Mouse (Mus musculus): ENCODE measurements at regions not wholly inside any gene's neighbourhood (a gene's known extent, or its start where the extent isn't known, plus 50 kb on each side); places are given as distances from the start of the nearest gene placed in this dataset.

DNA sequence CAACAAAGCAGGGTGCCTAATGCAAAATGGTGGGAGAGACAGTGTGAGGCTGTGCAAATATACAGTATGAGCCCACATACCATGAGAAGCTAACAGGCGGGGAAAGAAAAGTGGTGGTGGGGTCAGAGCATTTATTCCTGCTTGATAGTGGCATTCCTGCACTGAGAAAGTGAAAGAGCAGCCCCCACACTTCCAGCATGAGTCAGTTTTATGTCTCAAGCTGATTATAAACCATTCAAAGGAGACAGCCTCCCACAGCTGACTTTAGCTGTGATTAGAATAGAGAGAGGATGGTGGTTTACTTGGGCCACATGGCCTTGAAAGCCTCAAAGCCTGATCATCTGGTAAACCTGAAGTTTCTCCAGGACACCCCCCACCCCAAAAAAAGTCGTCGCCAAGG lies 64.4 kb downstream of the Gm43517 start:
- DNase-seq (ENCODE audit: low spot score in 2 of 2): no peak

DNA sequence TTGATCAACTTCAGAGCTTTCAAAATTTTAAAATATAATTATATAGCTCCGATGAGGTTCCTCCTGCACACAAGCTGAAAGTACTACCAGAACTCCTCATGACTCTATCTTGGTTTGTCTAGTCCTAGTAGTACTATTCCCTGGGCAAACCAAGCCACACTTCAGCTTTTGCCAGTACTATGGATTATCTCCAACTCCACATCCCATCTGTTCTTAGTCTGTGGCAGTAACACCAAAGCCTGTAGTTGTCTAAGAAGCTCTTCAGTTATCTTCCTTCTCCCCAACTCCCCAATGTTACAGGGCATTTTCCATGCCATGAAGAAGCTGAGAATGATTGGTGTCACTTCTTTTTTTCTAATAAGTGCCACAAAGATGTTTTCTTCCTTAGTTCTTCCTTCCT lies 83.1 kb downstream of the Gm43517 start:
- DNase-seq (ENCODE audit: low spot score in 2 of 2): no peak

DNA sequence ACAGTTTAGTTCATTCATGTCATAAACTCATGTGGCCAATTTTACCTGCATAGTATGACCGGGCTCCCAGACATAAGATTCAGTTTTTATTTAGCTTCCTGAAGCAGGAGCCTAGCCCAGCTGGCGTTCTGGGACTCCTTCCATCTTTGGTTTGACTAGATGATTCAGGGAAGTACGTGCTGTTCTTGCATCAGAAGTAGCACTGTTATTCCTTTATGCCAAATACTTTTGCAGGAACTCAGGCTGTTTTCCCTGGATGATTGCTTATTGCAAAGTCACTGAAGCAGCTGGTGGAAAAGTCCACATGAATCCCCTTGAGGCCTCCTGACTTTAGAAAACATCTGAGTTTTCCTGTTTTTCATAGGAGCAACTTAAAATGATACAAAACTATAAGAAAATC lies 88.4 kb downstream of the Gm43517 start:
- peak in 1 of 2 experiments; percentile 12 for DNase-seq (ENCODE audit: low spot score in 2 of 2)

DNA sequence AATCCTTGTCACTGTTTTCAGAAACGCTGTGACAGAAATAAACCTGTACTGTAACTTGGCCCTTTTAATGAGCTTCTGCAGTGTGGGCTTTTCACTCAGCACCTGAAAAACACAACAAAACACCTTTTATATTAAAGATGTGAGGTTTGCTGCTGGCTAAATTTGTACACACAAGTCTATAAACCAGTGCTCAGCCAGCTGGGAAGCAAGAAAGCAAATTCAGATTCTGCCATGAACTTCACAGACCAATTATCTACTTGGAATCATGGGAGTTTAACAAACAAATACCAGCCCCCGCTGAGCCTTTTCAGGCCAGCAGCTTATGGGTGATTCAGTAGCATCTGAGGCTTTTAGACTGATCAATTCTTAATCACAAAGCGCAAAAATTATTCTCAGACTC lies 95.7 kb downstream of the Gm43517 start:
- DNase-seq (ENCODE audit: low spot score in 2 of 2): no peak

DNA sequence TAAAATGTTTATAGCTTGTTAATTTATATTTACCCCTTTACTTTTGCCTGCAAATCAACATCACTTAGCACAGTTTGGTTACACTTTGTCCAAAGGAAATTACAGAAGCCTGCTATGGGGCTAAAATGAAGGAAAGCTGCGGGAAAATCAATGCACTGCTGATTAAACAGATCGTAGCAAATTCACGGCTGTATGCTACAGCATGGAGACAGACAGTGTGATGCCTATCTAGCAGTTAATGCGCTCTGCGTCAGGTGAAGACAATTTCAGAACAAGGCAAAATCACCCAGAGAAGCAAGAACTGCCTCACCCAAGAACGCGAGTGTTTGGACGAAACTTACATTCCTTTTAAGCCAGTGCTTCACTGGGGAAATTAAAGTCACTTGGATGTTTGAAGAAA lies 96.2 kb downstream of the Gm43517 start:
- DNase-seq (ENCODE audit: low spot score in 2 of 2): no peak

DNA sequence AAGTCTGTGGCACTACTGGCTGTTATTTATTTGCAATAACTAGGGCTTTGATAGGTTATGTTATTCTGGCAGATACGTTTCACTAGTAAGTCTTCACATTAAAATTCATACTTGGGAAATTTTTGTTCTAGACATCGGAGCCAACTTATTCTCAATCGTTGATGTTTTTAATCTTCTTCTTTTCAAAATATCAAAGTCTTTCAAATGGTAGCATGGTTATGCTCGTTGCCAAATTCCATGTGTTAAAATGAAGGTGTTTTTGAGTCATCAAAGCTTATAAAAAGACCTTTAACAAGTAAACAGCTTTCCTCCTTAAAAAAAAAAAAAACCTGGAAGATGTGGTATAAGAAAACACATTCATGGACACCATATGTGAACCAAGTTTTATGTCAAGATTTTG lies 97.4 kb downstream of the Gm43517 start:
- no peak for DNase-seq (ENCODE audit: low spot score in 2 of 2)

DNA sequence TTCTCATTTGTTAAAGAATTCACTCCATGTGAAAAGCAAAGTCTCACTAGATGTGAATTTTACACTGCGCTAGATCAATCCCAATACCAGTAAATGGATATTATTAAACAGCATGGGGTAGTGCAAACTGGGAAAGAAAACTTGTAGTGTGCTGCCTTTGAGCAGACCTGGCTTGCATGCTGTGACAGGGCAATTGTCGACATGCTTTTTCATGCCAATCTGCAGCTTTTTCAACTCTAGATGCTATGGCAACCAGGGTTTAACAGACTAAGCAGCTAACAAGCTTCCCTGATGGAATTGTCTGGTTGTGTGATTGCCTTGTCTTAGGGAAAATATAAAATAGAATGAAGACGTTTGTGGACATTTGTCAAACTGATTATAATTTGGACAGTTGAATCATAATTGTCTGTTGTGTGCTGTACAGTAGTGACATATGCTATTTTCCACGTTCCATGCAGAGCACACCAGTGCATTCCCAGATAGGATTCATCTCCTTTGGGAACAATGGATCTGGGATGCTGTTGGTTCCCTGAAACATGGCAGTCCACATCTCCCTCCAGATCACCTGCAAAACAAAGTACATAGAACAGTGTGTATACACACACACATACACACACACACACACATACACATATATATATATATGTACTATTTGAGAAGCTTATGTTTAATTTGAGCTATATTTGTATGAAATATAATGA lies 99.2 kb downstream of the Gm43517 start:
- DNase-seq (ENCODE audit: low spot score in 2 of 2): no peak

DNA sequence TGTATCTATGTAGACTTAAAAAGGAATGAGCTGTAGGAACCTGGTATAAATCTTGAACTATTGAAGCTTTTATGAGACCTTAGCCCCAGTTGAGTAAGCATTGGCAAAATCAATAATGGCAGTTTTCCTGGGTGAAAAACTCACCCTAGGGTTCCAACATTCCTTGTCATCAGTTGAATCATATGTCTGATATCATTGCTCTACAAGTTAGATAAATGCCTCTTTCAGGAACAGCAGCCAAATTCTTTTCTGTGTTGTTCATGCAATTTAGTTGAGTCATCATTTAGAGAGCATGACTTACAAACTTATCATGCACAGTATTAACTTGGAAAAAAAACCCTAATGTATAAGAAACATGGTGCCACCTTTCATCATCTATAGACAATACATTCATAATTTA lies 128.2 kb downstream of the Gm43517 start:
- DNase-seq (ENCODE audit: low spot score in 2 of 2): no peak

DNA sequence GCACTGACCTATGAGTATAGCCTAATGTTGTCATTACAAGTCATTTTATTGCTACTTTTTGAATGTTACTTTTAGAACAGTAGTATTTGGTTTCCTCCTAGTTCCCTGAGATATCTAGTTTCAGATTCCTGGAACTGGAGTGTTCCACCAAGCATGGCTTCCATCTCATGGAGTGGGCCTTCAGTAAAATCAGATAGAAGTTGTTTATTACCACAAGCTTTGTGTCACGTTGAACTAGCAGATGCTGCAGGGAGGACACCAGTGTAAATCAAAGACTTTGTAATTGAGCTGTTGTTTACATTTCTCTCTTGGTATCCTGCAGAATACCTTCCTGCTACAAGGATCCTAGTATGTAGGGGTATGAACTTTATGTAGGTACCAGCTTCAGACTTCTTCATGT lies 129.6 kb downstream of the Gm43517 start:
- no peak for DNase-seq (ENCODE audit: low spot score in 2 of 2)

Measured in gastrocnemius, postnatal 4 days (tissue).